Mouse (Mus musculus): ENCODE data around the gene Gemin7. TPM values are rescaled to one million over a fixed set of nuclear protein-coding genes. Genes with fewer than 3 reads are reported as not detected.

Gene Gemin7
- polyA plus RNA-seq (2015; fragmentation: Nextera tagmentation; extraction: Ambion mirVana), result 152 and 153 TPM in 2 replicates

DNA sequence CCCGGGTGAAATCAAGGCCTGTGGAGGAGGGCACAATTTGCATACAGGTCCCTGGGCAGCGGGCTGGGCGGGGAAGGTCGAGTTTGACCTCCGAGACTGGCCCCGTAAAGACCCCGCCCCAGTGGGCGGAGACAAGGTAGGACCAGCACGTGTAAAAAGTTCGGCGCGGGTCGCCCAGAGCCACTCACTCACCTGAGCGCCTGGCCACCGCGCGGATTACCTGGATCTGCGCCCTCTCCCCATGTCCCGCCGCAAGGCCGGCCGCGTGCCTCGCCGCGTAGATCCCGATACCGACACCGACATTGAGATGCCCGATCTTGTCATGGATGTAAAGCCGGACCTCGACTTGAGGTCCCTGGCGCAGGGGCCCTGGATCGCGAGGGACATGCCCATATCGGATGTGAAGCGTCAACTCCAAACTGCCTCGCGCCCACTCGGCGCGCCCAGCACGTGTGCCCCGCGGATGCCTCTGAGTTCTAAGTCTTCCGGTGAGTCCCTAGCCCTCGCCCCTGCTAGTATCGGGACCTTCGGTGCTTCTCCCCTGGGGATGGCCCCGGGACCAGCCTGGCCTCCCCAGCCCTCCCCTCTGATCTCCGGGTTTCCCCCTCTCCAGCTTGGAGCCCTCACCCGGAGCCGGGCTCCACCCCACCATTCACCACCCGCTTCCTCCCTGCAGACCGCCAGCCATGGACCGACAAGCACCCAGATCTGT is at the start of gene Gemin7, which contains the start of gene Zfp296:
Gemin7 (minus strand) TSS at position 455 of the 712 bp plus-strand sequence.
Zfp296 (plus strand) TSS at position 147 of the 712 bp plus-strand sequence.

DNA sequence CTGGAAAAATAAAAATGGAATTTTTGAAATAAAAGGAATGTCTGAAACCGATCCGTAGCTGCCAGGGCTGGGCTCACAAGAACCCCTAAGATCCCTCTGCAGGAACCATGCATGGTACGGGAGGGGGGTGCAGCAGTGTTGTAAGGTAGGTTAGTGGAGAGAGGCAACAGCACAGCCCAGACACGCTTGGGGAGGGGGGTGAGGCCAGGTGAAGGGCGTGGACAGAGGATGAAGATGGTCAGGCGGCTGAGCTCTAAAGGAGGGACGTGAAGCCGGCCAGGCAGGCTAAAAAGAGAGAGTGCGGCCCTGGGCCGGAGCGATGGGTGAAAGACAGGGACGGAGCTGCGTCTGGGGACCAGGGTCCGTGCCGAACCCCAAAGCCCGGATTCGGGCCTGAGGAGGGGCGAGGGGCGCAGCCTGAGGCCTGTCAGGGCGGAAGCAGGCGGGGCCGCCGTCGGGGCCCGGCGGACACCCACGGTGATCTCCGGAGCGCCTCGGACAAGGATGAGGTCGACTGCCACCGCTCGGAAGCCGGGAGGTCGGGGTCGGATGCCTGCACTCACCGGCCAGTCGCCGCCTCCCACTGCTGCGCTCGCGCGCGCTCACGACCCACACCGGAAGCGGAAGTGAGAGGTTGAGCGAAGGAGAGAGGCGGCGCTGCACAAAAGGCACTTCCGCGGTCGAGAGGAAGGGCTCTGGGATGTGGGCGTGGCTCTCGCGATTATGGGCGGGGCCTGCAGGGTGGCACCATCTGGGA is 26.6 kb upstream of the Gemin7 start, which contains the start of gene Clasrp:
Clasrp (minus strand) TSS at position 638 of the 757 bp plus-strand sequence.

DNA sequence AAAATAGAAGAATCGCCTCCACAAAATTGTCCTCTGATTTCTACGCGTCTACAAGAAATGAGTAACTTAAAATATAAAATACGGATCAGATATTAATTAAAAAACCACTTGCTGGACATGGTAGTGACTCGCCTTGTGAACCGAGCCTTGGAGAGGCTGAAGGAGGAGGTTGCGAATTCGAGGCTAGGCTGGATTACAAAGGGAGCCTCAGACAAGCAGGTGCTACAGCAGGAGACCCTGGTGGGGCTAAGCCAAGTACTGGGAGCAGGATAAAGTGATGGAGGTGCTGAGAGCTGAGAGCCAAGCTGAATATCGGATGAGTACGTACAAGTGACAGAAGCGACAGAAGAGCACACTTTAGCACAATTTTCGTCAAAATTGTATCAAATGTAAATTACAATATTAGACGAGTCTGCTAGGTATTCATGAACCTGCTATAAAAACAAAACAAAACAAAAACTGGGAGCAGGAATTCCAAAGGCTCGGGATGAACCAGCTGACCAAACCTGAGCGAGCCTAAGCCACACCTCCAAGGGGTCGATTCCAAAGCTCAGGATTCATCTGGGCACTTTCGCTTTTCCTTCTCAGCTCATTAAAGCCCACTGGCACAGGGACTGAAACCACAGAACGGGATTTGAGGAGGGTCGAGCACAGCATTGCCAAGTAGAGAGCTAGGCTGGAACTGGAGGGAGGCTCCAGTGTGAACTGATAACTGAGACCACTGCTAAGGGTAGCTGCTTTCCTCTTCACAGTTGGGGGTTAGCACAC is 14.6 kb downstream of the Gemin7 start, which contains the start of gene Ppp1r37:
Ppp1r37 (minus strand) TSS at position 434 of the 768 bp plus-strand sequence.

DNA sequence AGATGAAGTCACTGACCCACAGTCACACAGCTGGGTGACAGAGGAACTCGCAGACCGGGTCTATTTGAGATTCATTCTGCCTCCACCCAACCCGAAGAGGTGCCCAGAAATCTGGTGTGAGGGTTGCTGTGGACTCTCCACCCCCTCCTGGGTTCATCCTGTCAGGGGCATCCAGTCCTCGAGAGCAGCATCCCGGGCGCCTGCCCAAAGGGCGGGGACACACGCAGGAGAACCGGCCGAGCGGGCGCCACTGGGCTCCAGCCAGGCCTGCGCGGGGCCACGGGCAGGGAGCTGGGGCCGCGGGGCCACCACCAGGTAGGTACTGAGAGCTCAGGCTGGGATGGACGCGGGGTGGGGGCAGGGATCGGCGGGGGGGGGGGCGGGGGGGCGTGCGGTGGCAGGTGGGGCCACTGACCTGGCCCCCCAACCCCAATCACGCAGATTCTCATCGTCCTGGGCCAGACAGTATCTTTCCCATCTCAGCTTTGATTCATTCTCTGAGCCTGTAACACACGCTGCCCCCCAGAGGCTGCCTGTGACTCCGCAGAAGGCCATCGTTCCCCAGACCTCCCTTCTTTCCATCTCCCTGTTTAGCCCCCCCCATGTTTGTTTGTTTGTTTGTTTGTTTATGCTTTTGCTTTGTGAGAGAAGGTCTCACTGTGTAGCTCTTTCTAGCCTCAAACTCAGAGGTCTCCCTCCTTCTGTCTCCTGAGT is 59.6 kb downstream of the Gemin7 start, which contains the start of gene Nkpd1:
Nkpd1 (plus strand) TSS at position 187 of the 714 bp plus-strand sequence.

Other genes starting within 250 kb of the Gemin7 start
- gene Ercc1, start 232.8 kb downstream of the Gemin7 start, polyA plus RNA-seq (2015; fragmentation: Nextera tagmentation; extraction: Ambion mirVana), result 48.3 and 53.8 TPM in 2 replicates
- gene Cd3eap, start 218.1 kb downstream of the Gemin7 start, polyA plus RNA-seq (2015; fragmentation: Nextera tagmentation; extraction: Ambion mirVana), result 13.3 and 13.8 TPM in 2 replicates
- 9.7 and 11.9 TPM in 2 replicates for gene Ppp1r13l, start 217.8 kb downstream of the Gemin7 start, polyA plus RNA-seq (2015; fragmentation: Nextera tagmentation; extraction: Ambion mirVana)
- 5.6 and 5.9 TPM in 2 replicates for gene Ercc2, start 195.6 kb downstream of the Gemin7 start, polyA plus RNA-seq (2015; fragmentation: Nextera tagmentation; extraction: Ambion mirVana)
- 4.7 and 5.9 TPM in 2 replicates for gene Klc3, start 173.5 kb downstream of the Gemin7 start, polyA plus RNA-seq (2015; fragmentation: Nextera tagmentation; extraction: Ambion mirVana)
- gene Ckm, start 172.8 kb downstream of the Gemin7 start, polyA plus RNA-seq (2015; fragmentation: Nextera tagmentation; extraction: Ambion mirVana), result 875 and 934 TPM in 2 replicates
- 3.7 and 4.3 TPM in 2 replicates for gene Mark4, start 118.8 kb downstream of the Gemin7 start, polyA plus RNA-seq (2015; fragmentation: Nextera tagmentation; extraction: Ambion mirVana)
- 0.29 and 0.47 TPM in 2 replicates for gene Exoc3l2, start 114.3 kb downstream of the Gemin7 start, polyA plus RNA-seq (2015; fragmentation: Nextera tagmentation; extraction: Ambion mirVana)
- 1.5 and 2.0 TPM in 2 replicates for gene Bloc1s3, start 69.2 kb downstream of the Gemin7 start, polyA plus RNA-seq (2015; fragmentation: Nextera tagmentation; extraction: Ambion mirVana)
- gene Trappc6a, start 69.2 kb downstream of the Gemin7 start, polyA plus RNA-seq (2015; fragmentation: Nextera tagmentation; extraction: Ambion mirVana), result 82.5 and 88.1 TPM in 2 replicates
- gene Nkpd1, start 59.8 kb downstream of the Gemin7 start, polyA plus RNA-seq (2015; fragmentation: Nextera tagmentation; extraction: Ambion mirVana), result 0.27 and 0.49 TPM in 2 replicates
- gene Ppp1r37, start 14.5 kb downstream of the Gemin7 start, polyA plus RNA-seq (2015; fragmentation: Nextera tagmentation; extraction: Ambion mirVana), result 16.1 and 16.9 TPM in 2 replicates
- gene Zfp296, start 308 bp downstream of the Gemin7 start, polyA plus RNA-seq (2015; fragmentation: Nextera tagmentation; extraction: Ambion mirVana), result 1.2 and 1.4 TPM in 2 replicates
- 21.5 and 24.3 TPM in 2 replicates for gene Clasrp, start 26.9 kb upstream of the Gemin7 start, polyA plus RNA-seq (2015; fragmentation: Nextera tagmentation; extraction: Ambion mirVana)
- 19.2 TPM in 2 replicates for gene Relb, start 51.8 kb upstream of the Gemin7 start, polyA plus RNA-seq (2015; fragmentation: Nextera tagmentation; extraction: Ambion mirVana)
- 49.8 and 51.7 TPM in 2 replicates for gene Clptm1, start 87.4 kb upstream of the Gemin7 start, polyA plus RNA-seq (2015; fragmentation: Nextera tagmentation; extraction: Ambion mirVana)
- gene Apoc2, start 100.3 kb upstream of the Gemin7 start, polyA plus RNA-seq (2015; fragmentation: Nextera tagmentation; extraction: Ambion mirVana), result 4.0 and 26.9 TPM in 2 replicates
- not detected in 2 replicates for gene Gm44805, start 103.8 kb upstream of the Gemin7 start, polyA plus RNA-seq (2015; fragmentation: Nextera tagmentation; extraction: Ambion mirVana)
- gene Apoc4, start 103.9 kb upstream of the Gemin7 start, polyA plus RNA-seq (2015; fragmentation: Nextera tagmentation; extraction: Ambion mirVana), result 2.9 and 3.0 TPM in 2 replicates
- 54.6 and 118 TPM in 2 replicates for gene Apoc1, start 115.1 kb upstream of the Gemin7 start, polyA plus RNA-seq (2015; fragmentation: Nextera tagmentation; extraction: Ambion mirVana)
- 475 and 2,164 TPM in 2 replicates for gene Apoe, start 121.6 kb upstream of the Gemin7 start, polyA plus RNA-seq (2015; fragmentation: Nextera tagmentation; extraction: Ambion mirVana)
- gene Tomm40, start 137.8 kb upstream of the Gemin7 start, polyA plus RNA-seq (2015; fragmentation: Nextera tagmentation; extraction: Ambion mirVana), result 77.1 and 79.8 TPM in 2 replicates
- 55.1 and 55.3 TPM in 2 replicates for gene Nectin2, start 172.9 kb upstream of the Gemin7 start, polyA plus RNA-seq (2015; fragmentation: Nextera tagmentation; extraction: Ambion mirVana)
- gene Bcam, start 193.4 kb upstream of the Gemin7 start, polyA plus RNA-seq (2015; fragmentation: Nextera tagmentation; extraction: Ambion mirVana), result 135 and 139 TPM in 2 replicates
- gene Cblc, start 219.2 kb upstream of the Gemin7 start, polyA plus RNA-seq (2015; fragmentation: Nextera tagmentation; extraction: Ambion mirVana), result 16.4 and 17.5 TPM in 2 replicates
- gene Bcl3, start 245.2 kb upstream of the Gemin7 start, polyA plus RNA-seq (2015; fragmentation: Nextera tagmentation; extraction: Ambion mirVana), result 8.0 and 8.4 TPM in 2 replicates

Measured in urinary bladder, postnatal 0 days (tissue).